Mouse (Mus musculus) midbrain, embryonic 14.5 days (tissue): ENCODE data around the gene Wdr60. TPM values are rescaled to one million over a fixed set of nuclear protein-coding genes. Genes with fewer than 3 reads are reported as not detected.
A peak's percentile ranks its signal among the peaks of the same experiment; 100 is the strongest.

Experiments
- ATAC-seq: fragments of 200-750 bp; cut with Nextera tagmentation; 2 replicates; pipeline ENCODE4 v1.8.0; 2017; ENCODE audit warnings: moderate number of reproducible peaks, moderate library complexity; ENCODE audit not compliant: low FRiP score, low TSS enrichment
- DNase-seq: peaks from one replicate; pipeline ENCODE4 v3.0.0-alpha.2; 2015
- H3K27ac ChIP-seq: fragments of 300-500 bp; sonication (generic); replicated peaks from 2 replicates; pipeline ENCODE4 v1.5.1; 2014; ENCODE audit warnings: mild to moderate bottlenecking, low read depth, low read length, moderate library complexity
- H3K27me3 ChIP-seq: fragments of 300-500 bp; sonication (generic); 2 replicates; pipeline ENCODE4 v1.6.1; 2014; ENCODE audit warnings: low read length, control low read depth, mixed read lengths; ENCODE audit not compliant: control insufficient read depth, insufficient read depth
- H3K36me3 ChIP-seq: fragments of 300-500 bp; sonication (generic); 2 replicates; pipeline ENCODE4 v1.6.1; 2014; ENCODE audit warnings: low read length, control low read depth; ENCODE audit not compliant: control insufficient read depth, insufficient read depth
- H3K4me1 ChIP-seq: fragments of 300-500 bp; sonication (generic); 2 replicates; pipeline ENCODE4 v1.6.1; 2014; ENCODE audit warnings: mild to moderate bottlenecking, antibody characterized with exemption, low read length, control low read depth; ENCODE audit not compliant: control insufficient read depth, insufficient read depth
- H3K4me2 ChIP-seq: fragments of 300-500 bp; sonication (generic); 2 replicates; pipeline ENCODE4 v1.6.1; 2014; ENCODE audit warnings: mild to moderate bottlenecking, low read length, moderate library complexity
- H3K4me3 ChIP-seq: fragments of 300-500 bp; sonication (generic); replicated peaks from 2 replicates; pipeline ENCODE4 v1.5.1; 2014; ENCODE audit warnings: low read depth, low read length
- H3K9ac ChIP-seq: fragments of 300-500 bp; sonication (generic); replicated peaks from 2 replicates; pipeline ENCODE4 v1.6.1; 2014; ENCODE audit warnings: mild to moderate bottlenecking, low read length, moderate library complexity
- H3K9me3 ChIP-seq: fragments of 300-500 bp; sonication (generic); 2 replicates; pipeline ENCODE4 v1.6.1; 2016; ENCODE audit warnings: low read length, control low read depth, mixed read lengths; ENCODE audit not compliant: control insufficient read depth
- WGBS: fragments of 180-500 bp; shearing (Covaris S2); extraction: QIAGEN DNeasy Blood & Tissue Kit; methylation state at CpG from one replicate; pipeline ENCODE4 v1.1.7; 2014; 5-methylcytosine and 5-hydroxymethylcytosine counted together
- polyA plus RNA-seq: library from polyadenylated mRNA; unstranded; fragments of >200 nt; fragmentation: Nextera tagmentation; extraction: Ambion mirVana; gene quantifications from 2 replicates; pipeline ENCODE4 v1.2.1, GENCODE M21; 2014

Gene Wdr60
- 15.9 and 17.9 TPM in 2 replicates for polyA plus RNA-seq

- Histone ChIP-seq H3K9me3 (no peaks in the 10 kb centered on the region), H3K27ac (peak within 1 kb of the TSS; percentile 80), H3K36me3 (no peaks in the 10 kb centered on the region), H3K4me3 (peak within 1 kb of the TSS; percentile 51), H3K9ac (peak within 1 kb of the TSS; percentile 74), H3K4me2 (peak within 1 kb of the TSS; percentile 62), H3K27me3 (no peaks in the 10 kb centered on the region), H3K4me1 (peaks cover 9% of the 10 kb centered on the region; the same call in 1 of the 2 replicates)
- 2% methylated on average over 47 of the region's 47 CpGs for WGBS
- DNase-seq (peak; percentile 96), ATAC-seq (peak; percentile 97)
Measured at GRCm38 (mm10) chr12:116262555-116263341, at the start of gene Wdr60. Gene Wdr60 (minus strand): TSS chr12:116263022.

- ATAC-seq (no peak), DNase-seq (no peak)
- no peak overlapping the region for H3K4me2 ChIP-seq
- H3K4me1 ChIP-seq = no peaks in the 10 kb centered on the region
- no peaks in the 10 kb centered on the region for H3K36me3 ChIP-seq
- H3K9me3 ChIP-seq = no peaks in the 10 kb centered on the region
- 93% methylated on average over 2 of the region's 2 CpGs for WGBS
- H3K9ac ChIP-seq = no peak overlapping the region
- H3K4me3 ChIP-seq = no peak overlapping the region
- H3K27ac ChIP-seq = no peak overlapping the region
- no peaks in the 10 kb centered on the region for H3K27me3 ChIP-seq
Measured at GRCm38 (mm10) chr12:116308612-116309011, 45.8 kb upstream of the Wdr60 start.

GRCm38 (mm10) chr12:116307870-116308269 lies 45.0 kb upstream of the Wdr60 start:
- no peaks in the 10 kb centered on the region for H3K9me3 ChIP-seq
- no peak overlapping the region for H3K4me3 ChIP-seq
- no peak overlapping the region for H3K9ac ChIP-seq
- no peak for DNase-seq
- no peak overlapping the region for H3K4me2 ChIP-seq
- H3K27me3 ChIP-seq = no peaks in the 10 kb centered on the region
- WGBS = 90% methylated on average over 3 of the region's 3 CpGs
- H3K27ac ChIP-seq = no peak overlapping the region
- no peak for ATAC-seq
- H3K36me3 ChIP-seq = no peaks in the 10 kb centered on the region
- no peaks in the 10 kb centered on the region for H3K4me1 ChIP-seq

GRCm38 (mm10) chr12:116306042-116306441 lies 43.2 kb upstream of the Wdr60 start:
- ATAC-seq = no peak
- Histone ChIP-seq H3K4me2 (no peak overlapping the region), H3K4me3 (no peak overlapping the region), H3K9me3 (no peaks in the 10 kb centered on the region), H3K36me3 (no peaks in the 10 kb centered on the region), H3K27me3 (no peaks in the 10 kb centered on the region), H3K27ac (no peak overlapping the region), H3K4me1 (no peaks in the 10 kb centered on the region), H3K9ac (no peak overlapping the region)
- 60% methylated on average over 1 of the region's 1 CpGs for WGBS
- DNase-seq = no peak

- no peak for ATAC-seq
- no peak for DNase-seq
- Histone ChIP-seq H3K4me2 (no peak overlapping the region), H3K27ac (no peak overlapping the region), H3K4me1 (no peaks in the 10 kb centered on the region), H3K36me3 (no peaks in the 10 kb centered on the region), H3K4me3 (no peak overlapping the region), H3K9me3 (no peaks in the 10 kb centered on the region), H3K27me3 (no peaks in the 10 kb centered on the region), H3K9ac (no peak overlapping the region)
Measured at GRCm38 (mm10) chr12:116302181-116302580, 39.4 kb upstream of the Wdr60 start.

GRCm38 (mm10) chr12:116299906-116300305 lies 37.1 kb upstream of the Wdr60 start:
- no peak overlapping the region for H3K27ac ChIP-seq
- no peaks in the 10 kb centered on the region for H3K9me3 ChIP-seq
- no peaks in the 10 kb centered on the region for H3K4me1 ChIP-seq
- no peak for ATAC-seq
- no peaks in the 10 kb centered on the region for H3K36me3 ChIP-seq
- no peak for DNase-seq
- H3K9ac ChIP-seq = no peak overlapping the region
- no peak overlapping the region for H3K4me3 ChIP-seq
- no peak overlapping the region for H3K4me2 ChIP-seq
- 93% methylated on average over 2 of the region's 2 CpGs for WGBS
- H3K27me3 ChIP-seq = no peaks in the 10 kb centered on the region

GRCm38 (mm10) chr12:116293599-116294292 lies 30.9 kb upstream of the Wdr60 start:
- Histone ChIP-seq H3K9ac (no peak overlapping the region), H3K27ac (no peak overlapping the region), H3K36me3 (no peaks in the 10 kb centered on the region), H3K4me1 (no peaks in the 10 kb centered on the region), H3K9me3 (no peaks in the 10 kb centered on the region), H3K27me3 (no peaks in the 10 kb centered on the region), H3K4me2 (no peak overlapping the region), H3K4me3 (no peak overlapping the region)
- 88% methylated on average over 4 of the region's 4 CpGs for WGBS
- DNase-seq (no peak), ATAC-seq (no peak)

- DNase-seq = no peak
Measured at GRCm38 (mm10) chr12:116293185-116293584, 30.4 kb upstream of the Wdr60 start.

GRCm38 (mm10) chr12:116283511-116283910 lies 20.7 kb upstream of the Wdr60 start:
- no peaks in the 10 kb centered on the region for H3K27me3 ChIP-seq
- no peaks in the 10 kb centered on the region for H3K9me3 ChIP-seq
- H3K4me2 ChIP-seq = no peak overlapping the region
- peaks cover 5% of the 10 kb centered on the region for H3K4me1 ChIP-seq
- 95% methylated on average over 2 of the region's 2 CpGs for WGBS
- H3K4me3 ChIP-seq = no peak overlapping the region
- ATAC-seq (no peak), DNase-seq (no peak)
- no peaks in the 10 kb centered on the region for H3K36me3 ChIP-seq
- H3K27ac ChIP-seq = no peak overlapping the region
- no peak overlapping the region for H3K9ac ChIP-seq

More at GRCm38 (mm10) chr12:116293185-116293584, 30.4 kb upstream of the Wdr60 start:
- no peaks in the 10 kb centered on the region for H3K9me3 ChIP-seq
- WGBS = 86% methylated on average over 2 of the region's 2 CpGs
- no peak overlapping the region for H3K9ac ChIP-seq
- H3K27ac ChIP-seq = no peak overlapping the region
- ATAC-seq = no peak
- no peaks in the 10 kb centered on the region for H3K27me3 ChIP-seq
- H3K36me3 ChIP-seq = no peaks in the 10 kb centered on the region
- no peak overlapping the region for H3K4me2 ChIP-seq
- no peak overlapping the region for H3K4me3 ChIP-seq
- H3K4me1 ChIP-seq = no peaks in the 10 kb centered on the region
